Mouse (Mus musculus): ENCODE data around the gene Tyk2.

Gene Tyk2

GRCm38 (mm10) chr9:21149654-21150419, 18.8 kb upstream of the Tyk2 start, which contains the start of gene Cdc37:
Gene Cdc37, minus strand, starts transcription at chr9:21149982.
- peak; percentile 77 to 84 for DNase-seq (ENCODE audit: low read depth in 2 of 2, low spot score in 2 of 2)

DNA sequence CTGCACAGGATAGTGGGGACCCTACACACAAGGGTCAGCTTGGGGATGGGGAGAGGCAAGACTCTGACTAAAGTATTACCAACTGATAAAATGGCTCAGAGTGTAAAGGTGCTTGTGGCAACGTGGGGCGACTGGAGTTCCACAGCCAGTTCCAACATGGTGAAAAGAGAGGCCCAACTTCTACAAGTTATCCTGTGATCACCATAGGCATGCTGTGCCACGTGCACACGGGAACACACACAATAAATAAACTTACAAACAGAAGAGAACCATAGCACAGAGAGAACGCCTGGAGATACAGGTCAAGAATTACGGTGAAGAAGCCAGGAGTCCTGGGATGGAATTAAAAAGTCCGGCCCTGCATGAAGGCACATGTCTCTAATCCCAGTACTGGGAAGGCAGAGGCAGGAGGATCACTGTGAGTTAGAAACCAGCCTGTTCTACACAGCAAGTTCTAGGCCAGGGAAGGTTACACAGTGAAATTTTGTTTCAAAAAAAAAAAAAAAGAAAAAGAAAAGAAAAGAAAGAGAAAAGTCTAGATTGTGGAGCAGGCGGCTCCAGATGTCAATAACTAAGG, 18.1 kb upstream of the Tyk2 start:
- DNase-seq (ENCODE audit: low read depth in 2 of 2, low spot score in 2 of 2) = no peak

DNA sequence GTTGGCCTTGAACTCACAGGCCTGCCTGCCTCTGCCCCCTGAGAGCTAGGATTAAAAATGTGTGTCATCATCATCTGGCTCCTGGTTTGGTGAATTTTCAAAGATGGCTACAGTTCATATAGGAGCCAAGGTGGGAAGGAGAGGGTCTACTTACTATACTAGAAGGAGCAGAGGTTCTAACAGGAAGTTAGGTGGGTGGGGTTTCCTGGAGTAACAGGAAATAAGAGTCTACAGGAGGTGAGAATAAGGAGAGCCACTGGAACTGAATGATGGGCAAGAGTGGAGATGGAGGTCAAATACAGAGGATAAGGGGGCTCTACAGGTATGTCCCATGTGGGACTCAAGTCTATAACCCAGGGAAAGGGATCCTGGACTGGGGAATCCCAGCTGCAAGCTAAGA, 17.4 kb upstream of the Tyk2 start:
- DNase-seq (ENCODE audit: low read depth in 2 of 2, low spot score in 2 of 2) = no peak

DNA sequence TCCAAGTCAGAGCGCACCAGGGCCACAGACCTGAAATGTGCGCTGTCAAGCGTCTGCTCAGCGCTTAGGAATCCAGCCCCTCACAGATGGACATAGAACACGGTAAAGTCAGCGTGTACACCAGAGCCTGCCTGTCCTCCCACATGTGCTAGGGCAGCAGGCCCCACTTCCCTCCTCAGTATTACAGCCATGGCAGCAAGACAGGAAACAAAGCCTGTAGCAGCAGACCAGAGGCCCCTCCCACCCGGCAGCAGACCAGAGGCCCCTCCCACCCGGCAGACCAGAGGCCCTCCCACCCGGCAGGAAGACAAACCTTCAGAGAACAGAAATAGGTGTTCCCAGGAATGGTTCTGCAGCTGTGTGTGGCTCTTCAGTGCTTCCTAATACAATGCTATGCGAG, 15.7 kb upstream of the Tyk2 start:
- DNase-seq (ENCODE audit: low read depth in 2 of 2, low spot score in 2 of 2) = no peak

DNA sequence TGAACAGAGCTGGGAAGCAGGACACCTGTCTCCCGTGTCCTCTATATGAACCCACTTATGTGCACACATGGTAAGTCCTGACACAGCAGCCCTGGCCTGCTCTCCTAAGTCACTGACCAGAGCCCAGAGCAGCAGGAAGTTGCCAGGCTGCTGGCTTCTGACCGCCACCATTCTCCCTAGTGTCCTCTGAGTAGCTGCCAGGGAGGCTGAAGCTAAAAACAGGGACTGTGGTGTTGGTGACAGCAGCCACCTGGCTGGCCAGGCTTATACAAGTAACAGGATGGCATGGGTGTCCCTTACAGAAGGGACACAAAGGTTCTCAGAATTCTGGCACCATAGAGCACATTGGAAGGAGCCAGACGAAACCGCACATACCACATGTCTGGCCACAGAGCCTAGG, 14.4 kb upstream of the Tyk2 start:
- DNase-seq (ENCODE audit: low read depth in 2 of 2, low spot score in 2 of 2) = no peak

DNA sequence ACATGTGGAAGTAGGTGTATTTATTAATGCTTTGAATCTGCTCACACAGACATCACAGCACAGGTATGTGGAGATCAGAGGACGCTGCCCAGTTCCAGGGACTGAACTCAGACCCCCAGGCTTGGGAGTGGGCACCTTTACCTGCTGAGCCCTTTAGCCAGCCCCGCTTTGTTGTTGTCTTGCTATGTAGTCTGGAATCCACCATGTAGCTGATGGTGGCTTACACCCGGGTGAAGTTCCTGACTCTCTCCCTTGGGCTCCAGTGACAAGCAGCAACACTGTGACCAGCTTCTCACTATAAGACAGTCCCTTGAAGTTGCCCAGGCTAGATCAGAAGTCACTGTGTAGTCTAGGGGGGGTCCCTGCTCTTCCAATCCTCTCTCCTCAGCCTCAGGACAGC, 13.3 kb upstream of the Tyk2 start:
- no peak for DNase-seq (ENCODE audit: low read depth in 2 of 2, low spot score in 2 of 2)

- DNase-seq (ENCODE audit: low read depth in 2 of 2, low spot score in 2 of 2) = no peak
These were observed 10.9 kb upstream of the Tyk2 start for GRCm38 (mm10) chr9:21141922-21142321.

DNA sequence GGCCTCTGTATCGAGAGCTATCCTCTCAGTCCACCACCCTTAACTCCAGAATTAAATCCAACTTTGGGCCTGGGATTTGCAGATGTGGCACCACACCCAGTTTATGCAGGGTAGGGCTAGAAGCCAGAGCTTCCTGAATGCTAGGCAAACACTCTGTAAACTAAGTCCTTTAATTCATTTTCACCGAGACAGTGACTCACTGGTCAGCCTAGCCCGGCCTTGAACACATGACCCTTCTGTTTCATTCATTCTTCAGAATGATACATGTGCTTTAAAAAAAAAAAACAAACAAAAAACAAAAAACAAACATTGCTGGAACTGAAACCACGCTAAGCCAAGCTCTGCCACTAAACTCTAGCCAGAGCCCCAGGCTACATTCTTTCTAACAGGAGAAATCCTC, 7.3 kb upstream of the Tyk2 start:
- DNase-seq (ENCODE audit: low read depth in 2 of 2, low spot score in 2 of 2) = no peak

DNA sequence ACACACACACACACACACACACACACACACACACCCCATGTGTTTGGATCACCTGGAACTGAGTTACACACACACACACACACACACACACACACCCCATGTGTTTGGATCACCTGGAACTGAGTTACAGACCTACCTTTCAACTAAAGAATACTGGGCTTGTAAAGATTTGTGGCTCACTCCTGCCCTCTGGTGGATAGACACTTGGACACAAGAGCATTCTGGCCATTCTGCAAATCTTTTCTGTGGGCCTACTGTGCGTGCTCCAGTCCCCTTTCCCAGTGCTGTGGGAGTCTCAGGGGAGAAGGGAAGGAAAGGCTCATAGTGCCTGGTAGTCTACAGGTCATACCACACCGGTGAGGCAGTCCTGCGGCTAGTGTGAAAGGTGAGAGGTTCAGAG, 6.2 kb upstream of the Tyk2 start:
- peak; percentile 69 to 79 for DNase-seq (ENCODE audit: low read depth in 2 of 2, low spot score in 2 of 2)

DNA sequence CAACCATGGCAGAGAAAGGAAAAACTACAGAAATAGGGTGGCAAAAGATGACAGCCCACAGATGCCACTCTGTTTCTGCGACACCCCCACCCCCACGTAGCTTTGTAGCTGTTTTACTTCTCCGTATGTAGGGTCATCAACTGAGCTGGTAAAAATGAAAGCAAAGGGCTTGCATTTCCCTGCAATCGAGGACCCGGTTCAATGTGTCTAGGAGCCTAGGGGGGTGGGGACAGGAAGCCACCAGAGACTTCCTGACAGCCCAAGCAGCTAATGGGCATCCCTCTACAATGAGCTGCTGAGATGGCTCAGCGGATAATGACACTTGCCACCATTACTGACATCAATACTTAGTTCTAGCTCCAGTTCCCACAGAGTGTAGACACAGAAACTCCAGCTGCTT, 5.4 kb upstream of the Tyk2 start:
- no peak for DNase-seq (ENCODE audit: low read depth in 2 of 2, low spot score in 2 of 2)

DNA sequence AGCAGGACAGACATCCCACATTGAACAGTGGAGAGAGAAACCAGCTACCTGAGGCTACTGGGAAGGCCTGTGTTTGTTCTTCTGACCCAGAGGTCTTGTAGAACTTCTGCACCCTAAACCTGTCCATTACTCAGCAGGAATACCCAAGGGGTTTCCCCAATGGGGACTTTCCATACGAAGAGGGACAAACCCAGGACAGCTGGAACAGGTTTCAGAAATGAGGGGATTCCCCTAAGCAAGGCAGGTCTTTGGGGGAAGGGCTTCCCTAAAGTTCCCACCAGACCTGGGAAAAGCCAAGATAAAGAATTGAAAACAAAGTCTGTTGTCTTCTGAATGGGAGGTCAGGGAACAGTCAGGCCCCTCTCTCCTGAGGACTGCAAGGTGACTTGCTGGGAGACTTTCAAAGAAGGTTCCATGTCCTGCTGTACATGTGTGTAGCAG, 4.9 kb upstream of the Tyk2 start:
- no peak for DNase-seq (ENCODE audit: low read depth in 2 of 2, low spot score in 2 of 2)

DNA sequence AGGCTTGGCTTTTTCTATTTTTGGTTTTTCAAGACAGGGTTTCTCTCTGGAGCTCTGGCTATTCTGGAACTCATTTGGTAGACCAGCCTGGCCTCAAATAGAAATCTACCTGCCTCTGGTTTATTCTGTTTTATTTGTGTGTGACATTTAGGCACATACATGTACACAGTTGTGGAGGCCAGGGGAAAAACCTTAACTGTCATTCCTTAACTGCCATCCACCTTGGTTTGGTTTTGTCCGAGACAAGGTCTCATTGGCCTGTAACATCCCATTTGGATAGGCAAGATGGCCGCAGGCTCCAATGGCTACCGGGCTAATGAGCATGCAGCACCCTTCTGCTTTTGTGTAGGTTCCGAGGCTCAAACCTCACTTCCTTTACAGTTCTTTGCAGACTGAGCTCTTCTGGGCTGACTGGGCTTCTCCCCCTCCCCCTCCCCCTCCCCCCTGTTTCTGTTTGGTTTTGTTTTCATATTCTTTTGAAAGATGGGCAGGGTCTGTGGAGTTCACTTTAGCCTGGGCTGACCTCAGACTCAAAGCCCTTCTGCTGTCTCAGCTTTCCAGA, 4.4 kb upstream of the Tyk2 start:
- DNase-seq (ENCODE audit: low read depth in 2 of 2, low spot score in 2 of 2) = no peak

- DNase-seq (ENCODE audit: low read depth in 2 of 2, low spot score in 2 of 2) = no peak
These were observed 3.7 kb upstream of the Tyk2 start for GRCm38 (mm10) chr9:21134595-21135328.

DNA sequence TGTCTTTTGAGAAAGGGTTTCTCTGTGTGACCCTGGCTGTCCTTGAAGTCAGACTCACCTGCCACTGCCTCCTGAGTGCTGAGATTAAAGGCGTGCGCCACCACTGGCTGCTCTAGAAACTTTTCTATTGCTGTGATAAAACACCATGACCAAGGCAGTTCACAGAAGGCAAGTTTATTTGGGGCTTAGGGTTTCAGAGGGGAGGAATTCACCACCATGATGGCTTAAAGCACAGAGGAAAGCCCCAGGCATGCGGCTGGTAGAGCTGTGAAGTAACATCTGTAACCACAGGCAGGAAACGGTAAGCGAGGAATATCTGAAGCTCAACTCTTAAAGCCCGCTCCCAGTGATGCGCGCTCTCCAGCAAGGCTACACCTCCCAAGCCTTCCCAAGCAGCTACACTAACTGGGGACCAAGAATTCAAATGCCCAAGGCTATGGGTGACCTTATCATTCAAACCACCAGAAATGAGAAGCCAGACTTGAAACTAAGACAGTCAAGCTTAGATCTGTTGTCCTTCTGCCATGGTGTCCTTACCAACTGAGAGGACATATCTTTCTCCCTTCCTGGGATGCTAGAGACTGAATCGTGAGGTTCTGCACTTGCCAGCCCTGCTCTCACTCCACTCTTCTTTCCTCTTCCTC, 2.1 kb upstream of the Tyk2 start:
- peak; percentile 31 to 37 for DNase-seq (ENCODE audit: low read depth in 2 of 2, low spot score in 2 of 2)

DNA sequence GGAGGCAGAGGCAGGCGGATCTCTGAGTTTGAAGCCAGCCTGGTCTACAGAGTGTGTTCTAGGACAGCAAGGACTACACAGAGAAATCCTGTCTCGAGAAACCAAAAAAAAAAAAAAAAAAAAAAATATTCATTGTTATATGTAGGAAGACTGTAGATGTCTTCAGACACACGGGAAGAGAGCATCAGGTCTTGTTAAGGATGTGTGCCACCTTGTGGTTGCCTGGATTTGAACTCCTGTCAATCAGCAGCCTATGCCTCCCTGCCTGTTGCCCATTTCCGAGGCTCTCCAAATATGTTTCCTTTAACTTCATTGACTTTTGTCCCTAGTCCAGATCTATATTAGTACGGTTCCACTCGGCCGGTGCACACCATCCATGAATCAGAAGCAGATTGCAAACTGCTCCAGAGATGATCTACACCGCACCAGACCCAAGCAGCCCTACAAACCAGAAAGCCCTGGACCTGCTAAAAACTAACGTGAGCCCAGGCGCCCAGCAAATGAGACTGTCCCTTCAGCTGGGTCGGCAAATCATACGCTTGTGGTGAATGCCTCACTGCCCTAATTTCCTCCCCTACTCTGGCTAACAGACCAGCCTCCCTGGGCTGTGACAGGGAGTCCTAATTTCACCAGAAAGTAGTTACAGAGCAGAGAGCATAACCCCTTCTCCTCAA, 1.2 kb upstream of the Tyk2 start:
- DNase-seq (ENCODE audit: low read depth in 2 of 2, low spot score in 2 of 2) = no peak

- no peak for DNase-seq (ENCODE audit: low read depth in 2 of 2, low spot score in 2 of 2)
These were observed 4.8 kb downstream of the Tyk2 start for GRCm38 (mm10) chr9:21126259-21126627.

DNA sequence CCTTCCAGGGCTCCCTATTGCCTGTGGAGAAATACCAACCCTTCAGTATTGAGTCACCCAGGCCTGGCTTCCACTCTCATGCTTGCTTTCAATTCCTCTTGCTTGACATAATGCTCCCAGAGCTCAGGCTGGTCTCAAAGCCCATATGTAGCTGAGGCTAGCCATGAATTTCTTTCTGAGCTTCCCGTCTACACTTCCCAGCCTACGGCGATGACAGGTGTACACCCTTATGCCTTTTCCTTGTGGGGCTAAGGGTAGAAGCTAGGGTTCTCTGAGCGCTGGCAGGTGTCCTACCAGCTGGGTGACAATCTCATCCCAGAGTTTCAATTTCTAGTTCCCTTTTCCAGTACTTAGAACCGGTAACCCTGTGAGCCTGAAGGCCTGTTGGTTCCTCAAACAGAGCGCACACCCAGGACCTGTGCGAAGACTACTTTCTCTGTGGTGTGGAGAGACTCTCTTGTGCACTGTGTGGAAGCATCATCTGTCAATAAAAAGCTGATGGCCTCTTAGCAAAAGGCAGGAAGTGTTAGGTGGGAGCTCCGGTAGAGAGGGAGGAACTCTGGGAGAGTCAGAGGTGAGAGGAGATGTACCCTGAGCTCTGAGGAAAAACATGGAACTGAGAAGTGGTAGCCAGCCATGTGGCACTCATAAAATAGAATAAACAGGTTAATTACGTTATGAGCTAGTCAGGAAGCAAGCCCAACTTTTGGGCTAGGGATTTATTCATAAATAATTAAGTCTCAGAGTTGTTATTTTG, 5.4 kb downstream of the Tyk2 start:
- no peak for DNase-seq (ENCODE audit: low read depth in 2 of 2, low spot score in 2 of 2)

DNA sequence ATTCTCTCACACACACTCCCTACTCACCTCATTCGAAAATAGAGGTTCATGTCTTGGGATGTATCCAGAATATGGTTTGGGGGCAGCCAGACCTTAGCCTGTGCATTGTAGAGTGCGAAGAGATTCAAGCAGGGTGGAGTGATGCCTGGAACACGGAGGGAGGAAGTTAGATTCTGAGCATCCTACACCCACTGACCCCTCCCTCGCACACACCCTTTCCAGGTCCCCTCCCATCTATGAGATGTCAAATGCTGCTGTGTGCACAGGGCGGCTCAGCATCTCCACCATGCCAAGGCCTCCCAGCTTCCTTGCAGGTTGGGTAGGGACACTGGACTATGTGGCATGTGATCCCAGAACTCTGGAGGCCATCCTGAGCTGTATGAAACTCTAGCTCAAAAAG, 6.2 kb downstream of the Tyk2 start:
- no peak for DNase-seq (ENCODE audit: low read depth in 2 of 2, low spot score in 2 of 2)

DNA sequence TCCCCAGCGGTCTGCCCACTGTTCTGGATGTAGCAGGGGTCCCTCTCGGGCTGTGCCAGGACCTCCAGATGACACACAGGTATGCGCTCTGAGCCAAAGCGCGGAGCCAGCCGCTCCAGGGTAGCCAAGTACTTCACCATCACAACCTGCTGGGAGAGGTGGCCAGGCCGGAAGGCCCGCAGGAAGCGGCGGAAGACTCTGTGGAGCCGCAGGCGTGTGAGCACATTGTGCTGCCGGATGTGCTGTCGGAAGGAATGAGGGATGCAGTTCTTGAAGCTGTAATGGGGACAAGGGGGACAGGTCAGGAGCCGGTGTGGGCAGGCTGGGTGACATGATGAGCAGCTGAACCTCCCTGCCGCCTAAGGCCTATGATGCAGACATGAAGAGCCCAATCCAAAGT, 9.6 kb downstream of the Tyk2 start:
- no peak for DNase-seq (ENCODE audit: low read depth in 2 of 2, low spot score in 2 of 2)

- DNase-seq (ENCODE audit: low read depth in 2 of 2, low spot score in 2 of 2) = no peak
These were observed 14.0 kb downstream of the Tyk2 start for GRCm38 (mm10) chr9:21117073-21117472.

All from CD8-positive naive resting alpha-beta T cell, adult 2 months (primary cell).